Mouse (Mus musculus): ENCODE measurements around the gene Pcnx4. TPM values are rescaled to one million over a fixed set of nuclear protein-coding genes. Genes with fewer than 3 reads are reported as not detected.
A peak's percentile ranks its signal among the peaks of the same experiment; 100 is the strongest.

Gene Pcnx4
- polyA plus RNA-seq (2017; shearing (Covaris generic)): 1 to 10 TPM; 3.6 to 3.7 TPM

GRCm38 (mm10) chr12:72536021-72536597, at the start of gene Pcnx4:
Gene Pcnx4 (plus strand): TSS chr12:72536383.
- ATAC-seq: peak; percentile 100

- no peak for ATAC-seq
These were observed 48.7 kb upstream of the Pcnx4 start for GRCm38 (mm10) chr12:72487498-72487897.

- no peak for ATAC-seq
These were observed 46.2 kb upstream of the Pcnx4 start for GRCm38 (mm10) chr12:72489995-72490394.

GRCm38 (mm10) chr12:72491063-72491719, 45.0 kb upstream of the Pcnx4 start:
- ATAC-seq: no peak

GRCm38 (mm10) chr12:72496866-72497600, 39.1 kb upstream of the Pcnx4 start:
- ATAC-seq: no peak

GRCm38 (mm10) chr12:72509606-72510005, 26.6 kb upstream of the Pcnx4 start:
- ATAC-seq: no peak

- ATAC-seq: no peak
These were observed 20.7 kb upstream of the Pcnx4 start for GRCm38 (mm10) chr12:72515446-72515845.

GRCm38 (mm10) chr12:72518114-72518728, 18.0 kb upstream of the Pcnx4 start:
- ATAC-seq: no peak

GRCm38 (mm10) chr12:72519352-72519751, 16.8 kb upstream of the Pcnx4 start:
- no peak for ATAC-seq

- no peak for ATAC-seq
These were observed 16.3 kb upstream of the Pcnx4 start for GRCm38 (mm10) chr12:72519855-72520254.

GRCm38 (mm10) chr12:72520645-72521044, 15.5 kb upstream of the Pcnx4 start:
- peak; percentile 52 for ATAC-seq

- ATAC-seq: no peak
These were observed 10.6 kb upstream of the Pcnx4 start for GRCm38 (mm10) chr12:72525588-72525987.

GRCm38 (mm10) chr12:72532303-72532702, 3.9 kb upstream of the Pcnx4 start:
- ATAC-seq: no peak

GRCm38 (mm10) chr12:72533986-72534385, 2.2 kb upstream of the Pcnx4 start:
- no peak for ATAC-seq

GRCm38 (mm10) chr12:72535599-72535998, 584 bp upstream of the Pcnx4 start:
- ATAC-seq: no peak

GRCm38 (mm10) chr12:72538571-72538970, 2.4 kb downstream of the Pcnx4 start:
- no peak for ATAC-seq

GRCm38 (mm10) chr12:72554347-72554746, 18.2 kb downstream of the Pcnx4 start:
- ATAC-seq: no peak

- ATAC-seq: no peak
These were observed 28.2 kb downstream of the Pcnx4 start for GRCm38 (mm10) chr12:72564281-72564795.

- ATAC-seq: no peak
These were observed 45.8 kb downstream of the Pcnx4 start for GRCm38 (mm10) chr12:72582021-72582420.

- no peak for ATAC-seq
These were observed 46.9 kb downstream of the Pcnx4 start for GRCm38 (mm10) chr12:72583099-72583498.

GRCm38 (mm10) chr12:72585339-72585738, 49.2 kb downstream of the Pcnx4 start:
- no peak for ATAC-seq

GRCm38 (mm10) chr12:72592991-72593390, 56.8 kb downstream of the Pcnx4 start:
- no peak for ATAC-seq

- ATAC-seq: no peak
These were observed 57.8 kb downstream of the Pcnx4 start for GRCm38 (mm10) chr12:72594001-72594400.

All from activated CD4-positive, CD25-positive, alpha-beta regulatory T cell, adult 4 months (primary cell).